Mouse (Mus musculus): Measurements from ENCODE around the gene Zbtb20. TPM values are rescaled to one million over a fixed set of nuclear protein-coding genes. Genes with fewer than 3 reads are reported as not detected.

Zbtb20 gene
- polyA plus RNA-seq, 1 experiment from 2014 or later, result 5.2 TPM

GRCm38 (mm10) chr16:43431514-43432371 is 556.1 kb downstream of the Zbtb20 start:
- no peak overlapping the region for H3K27ac ChIP-seq
- H3K4me3 ChIP-seq (ENCODE audit: inconsistent target), result no peak overlapping the region
- no peaks in the 10 kb centered on the region for H3K36me3 ChIP-seq (ENCODE audit: inconsistent target)
- 89% methylated on average over 3 of the region's 5 CpGs for WGBS (ENCODE audit: missing documents)
- H3K79me2 ChIP-seq (ENCODE audit: inconsistent target), result no peaks in the 10 kb centered on the region

GRCm38 (mm10) chr16:43434941-43435340 is 559.3 kb downstream of the Zbtb20 start:
- no peaks in the 10 kb centered on the region for H3K36me3 ChIP-seq (ENCODE audit: inconsistent target)
- 81% methylated on average over 3 of the region's 3 CpGs for WGBS (ENCODE audit: missing documents)
- H3K4me3 ChIP-seq (ENCODE audit: inconsistent target), result no peak overlapping the region
- H3K79me2 ChIP-seq (ENCODE audit: inconsistent target), result no peaks in the 10 kb centered on the region
- H3K27ac ChIP-seq, result no peak overlapping the region

GRCm38 (mm10) chr16:43438878-43439371 is 563.2 kb downstream of the Zbtb20 start:
- H3K79me2 ChIP-seq (ENCODE audit: inconsistent target), result no peaks in the 10 kb centered on the region
- no peaks in the 10 kb centered on the region for H3K36me3 ChIP-seq (ENCODE audit: inconsistent target)
- H3K4me3 ChIP-seq (ENCODE audit: inconsistent target), result no peak overlapping the region
- WGBS (ENCODE audit: missing documents), result 91% methylated on average over 5 of the region's 8 CpGs
- H3K27ac ChIP-seq, result no peak overlapping the region

GRCm38 (mm10) chr16:43441392-43441791 is 565.7 kb downstream of the Zbtb20 start:
- Histone ChIP-seq H3K27ac (no peak overlapping the region), H3K4me3 (ENCODE audit: inconsistent target) (no peak overlapping the region), H3K36me3 (ENCODE audit: inconsistent target) (no peaks in the 10 kb centered on the region), H3K79me2 (ENCODE audit: inconsistent target) (no peaks in the 10 kb centered on the region)
- 92% methylated on average over 6 of the region's 6 CpGs for WGBS (ENCODE audit: missing documents)

- Histone ChIP-seq H3K4me3 (ENCODE audit: inconsistent target) (no peak overlapping the region), H3K36me3 (ENCODE audit: inconsistent target) (no peaks in the 10 kb centered on the region), H3K27ac (no peak overlapping the region), H3K79me2 (ENCODE audit: inconsistent target) (no peaks in the 10 kb centered on the region)
- 97% methylated on average over 2 of the region's 2 CpGs for WGBS (ENCODE audit: missing documents)
These were observed 567.4 kb downstream of the Zbtb20 start for GRCm38 (mm10) chr16:43443034-43443433.

GRCm38 (mm10) chr16:43448141-43448981 is 572.7 kb downstream of the Zbtb20 start:
- 14% methylated on average over 5 of the region's 5 CpGs for WGBS (ENCODE audit: missing documents)
- Histone ChIP-seq H3K27ac (peak overlapping the region; percentile 15; the same call in 1 of the 2 replicates), H3K36me3 (ENCODE audit: inconsistent target) (no peaks in the 10 kb centered on the region), H3K4me3 (ENCODE audit: inconsistent target) (no peak overlapping the region), H3K79me2 (ENCODE audit: inconsistent target) (no peaks in the 10 kb centered on the region)

GRCm38 (mm10) chr16:43454370-43454934 is 578.8 kb downstream of the Zbtb20 start:
- WGBS (ENCODE audit: missing documents), result 74% methylated on average over 4 of the region's 4 CpGs
- H3K4me3 ChIP-seq (ENCODE audit: inconsistent target), result no peak overlapping the region
- no peaks in the 10 kb centered on the region for H3K79me2 ChIP-seq (ENCODE audit: inconsistent target)
- no peak overlapping the region for H3K27ac ChIP-seq
- no peaks in the 10 kb centered on the region for H3K36me3 ChIP-seq (ENCODE audit: inconsistent target)

GRCm38 (mm10) chr16:43456446-43457172 is 580.9 kb downstream of the Zbtb20 start:
- Histone ChIP-seq H3K36me3 (ENCODE audit: inconsistent target) (no peaks in the 10 kb centered on the region), H3K79me2 (ENCODE audit: inconsistent target) (no peaks in the 10 kb centered on the region), H3K4me3 (ENCODE audit: inconsistent target) (no peak overlapping the region), H3K27ac (no peak overlapping the region)
- 97% methylated on average over 8 of the region's 8 CpGs for WGBS (ENCODE audit: missing documents)

GRCm38 (mm10) chr16:43457814-43458213 is 582.1 kb downstream of the Zbtb20 start:
- WGBS (ENCODE audit: missing documents), result 93% methylated on average over 8 of the region's 8 CpGs
- Histone ChIP-seq H3K36me3 (ENCODE audit: inconsistent target) (no peaks in the 10 kb centered on the region), H3K4me3 (ENCODE audit: inconsistent target) (no peak overlapping the region), H3K27ac (no peak overlapping the region), H3K79me2 (ENCODE audit: inconsistent target) (no peaks in the 10 kb centered on the region)

- Histone ChIP-seq H3K4me3 (ENCODE audit: inconsistent target) (no peak overlapping the region), H3K27ac (no peak overlapping the region), H3K79me2 (ENCODE audit: inconsistent target) (no peaks in the 10 kb centered on the region), H3K36me3 (ENCODE audit: inconsistent target) (no peaks in the 10 kb centered on the region)
- 93% methylated on average over 7 of the region's 7 CpGs for WGBS (ENCODE audit: missing documents)
These were observed 583.1 kb downstream of the Zbtb20 start for GRCm38 (mm10) chr16:43458726-43459223.

- H3K36me3 ChIP-seq (ENCODE audit: inconsistent target), result no peaks in the 10 kb centered on the region
- 88% methylated on average over 3 of the region's 3 CpGs for WGBS (ENCODE audit: missing documents)
- no peaks in the 10 kb centered on the region for H3K79me2 ChIP-seq (ENCODE audit: inconsistent target)
- no peak overlapping the region for H3K27ac ChIP-seq
- H3K4me3 ChIP-seq (ENCODE audit: inconsistent target), result no peak overlapping the region
These were observed 586.2 kb downstream of the Zbtb20 start for GRCm38 (mm10) chr16:43461745-43462378.

GRCm38 (mm10) chr16:43462470-43463455 is 587.1 kb downstream of the Zbtb20 start:
- no peak overlapping the region for H3K4me3 ChIP-seq (ENCODE audit: inconsistent target)
- no peak overlapping the region for H3K27ac ChIP-seq
- WGBS (ENCODE audit: missing documents), result 90% methylated on average over 11 of the region's 11 CpGs

More at GRCm38 (mm10) chr16:43462470-43463455, 587.1 kb downstream of the Zbtb20 start:
- no peaks in the 10 kb centered on the region for H3K79me2 ChIP-seq (ENCODE audit: inconsistent target)
- no peaks in the 10 kb centered on the region for H3K36me3 ChIP-seq (ENCODE audit: inconsistent target)

Measured in macrophage (primary cell).